Mouse (Mus musculus): Measurements from ENCODE around the gene Trappc12.

Trappc12 gene

DNA sequence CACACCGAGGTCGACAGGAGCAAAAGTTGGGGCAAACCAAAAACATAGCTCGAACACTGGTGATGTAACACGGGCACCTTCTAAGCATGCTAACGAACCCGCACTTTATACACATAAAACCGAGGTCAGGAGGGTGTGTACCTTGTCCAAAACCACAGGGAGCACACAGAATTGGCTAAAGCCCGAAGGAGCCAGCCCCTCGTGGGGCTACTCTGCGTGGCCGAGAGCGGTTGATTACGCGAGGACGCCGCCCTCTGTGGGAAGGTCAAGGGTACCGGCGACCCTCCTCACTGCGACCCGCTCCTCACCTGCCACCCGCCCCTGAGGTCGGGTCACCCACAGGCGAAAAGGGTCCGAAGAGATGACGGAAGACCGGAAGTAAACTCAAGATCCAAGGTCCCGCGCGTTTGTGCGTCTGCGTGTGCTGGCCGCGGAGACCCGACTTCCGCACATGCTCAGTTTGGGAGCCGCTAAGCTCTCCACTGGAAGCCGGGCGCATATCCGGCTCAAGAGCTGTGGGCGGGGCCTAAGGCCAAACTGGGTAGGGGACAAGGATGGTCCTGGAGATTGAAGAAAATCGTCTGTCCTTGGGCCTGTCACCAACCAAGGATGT lies at the start of gene Trappc12:
Gene Trappc12, minus strand, starts transcription at position 452 of the 613 bp plus-strand sequence.
- peak; percentile 74 to 84 for DNase-seq (ENCODE audit: low spot score in 2 of 2)

DNA sequence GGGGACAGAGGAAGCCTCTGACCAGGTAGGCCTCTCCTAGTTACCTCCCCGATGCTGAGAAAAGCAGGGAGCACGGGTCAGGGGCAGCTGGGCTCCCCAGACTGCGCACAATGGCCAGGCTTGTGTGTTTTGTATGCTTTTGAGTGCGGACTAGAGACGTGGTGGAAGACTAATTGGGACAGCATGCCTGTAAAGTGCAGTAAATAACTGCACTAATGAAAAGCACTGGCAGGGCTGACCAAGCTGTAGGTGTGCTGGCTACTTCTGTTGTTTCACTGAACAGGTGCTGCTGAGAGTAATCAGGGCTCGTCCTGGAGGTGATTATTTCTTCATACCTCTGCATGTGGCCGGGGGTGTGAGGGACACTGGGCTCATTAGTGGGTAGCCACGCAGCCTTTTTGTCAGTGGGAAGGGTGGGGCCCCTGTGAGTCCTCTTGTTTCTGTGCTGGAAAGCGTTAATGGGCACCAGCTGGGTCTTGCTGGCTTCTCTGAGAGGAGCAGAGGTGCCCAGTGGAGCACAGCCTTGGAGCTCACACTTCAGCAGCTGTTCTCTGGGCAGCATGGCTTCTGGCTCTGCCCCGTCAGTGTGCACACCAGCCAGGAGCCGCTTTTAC lies 49.6 kb upstream of the Trappc12 start:
- DNase-seq (ENCODE audit: low spot score in 2 of 2) = no peak

GRCm38 (mm10) chr12:28796881-28797420 lies 46.7 kb upstream of the Trappc12 start:
- DNase-seq (ENCODE audit: low spot score in 2 of 2) = no peak

DNA sequence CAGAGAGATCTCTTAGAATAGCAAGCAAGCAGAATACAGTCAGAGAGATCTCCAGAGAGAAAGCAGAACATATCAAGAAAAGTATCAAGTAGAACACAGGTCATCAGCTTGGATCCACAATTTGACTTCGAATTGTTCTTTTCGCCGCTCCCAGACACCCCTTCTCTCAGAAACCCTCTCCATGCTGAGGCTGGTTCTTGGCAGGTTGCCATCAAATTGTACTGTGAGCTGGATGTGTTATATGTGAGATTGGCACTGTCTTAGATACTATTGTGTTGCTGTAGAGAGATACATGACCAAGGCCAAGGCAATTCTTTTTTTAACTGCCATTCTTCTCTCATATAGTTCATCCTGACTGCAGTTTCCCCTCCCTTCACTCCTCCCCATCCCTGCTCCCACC lies 44.8 kb upstream of the Trappc12 start:
- no peak for DNase-seq (ENCODE audit: low spot score in 2 of 2)

DNA sequence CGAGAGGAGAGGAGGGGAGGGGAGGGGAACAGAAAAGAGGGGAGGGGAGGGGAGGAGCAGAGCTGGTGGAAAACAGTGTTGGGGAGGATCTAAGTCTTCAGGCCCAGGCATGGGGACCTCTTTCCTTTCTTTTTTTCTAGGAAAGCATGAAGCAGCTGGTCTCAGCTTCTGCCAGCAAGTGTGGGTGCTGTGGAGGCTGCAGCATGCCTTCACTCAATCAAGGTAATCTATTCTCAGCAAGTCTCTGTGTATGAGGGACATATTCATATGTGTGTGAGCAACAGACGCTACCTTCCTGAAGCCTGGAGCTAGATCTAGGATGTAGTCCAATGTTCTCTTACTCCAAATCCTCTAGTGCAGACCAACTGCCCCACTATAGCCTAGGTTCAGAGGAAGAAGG lies 43.4 kb upstream of the Trappc12 start:
- peak; percentile 63 to 78 for DNase-seq (ENCODE audit: low spot score in 2 of 2)

DNA sequence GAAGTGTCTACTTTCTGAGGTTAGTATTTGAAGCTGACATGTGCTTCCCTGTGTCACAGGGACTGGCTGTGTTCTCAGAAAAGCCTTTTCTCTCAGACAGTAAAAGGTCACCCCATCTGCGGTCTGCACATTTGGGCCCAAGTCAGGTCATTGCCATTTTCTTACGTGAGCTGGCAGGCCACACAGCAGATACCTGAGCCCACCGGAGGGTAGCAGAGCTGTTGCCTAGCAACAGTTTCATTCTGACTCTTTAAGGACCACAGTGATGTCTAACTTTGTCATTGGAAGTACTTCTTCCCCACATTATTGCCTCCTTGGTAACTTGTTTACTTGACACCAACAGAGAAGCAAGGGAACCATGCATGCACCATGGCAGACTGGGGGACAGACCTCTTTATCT lies 42.3 kb upstream of the Trappc12 start:
- no peak for DNase-seq (ENCODE audit: low spot score in 2 of 2)

GRCm38 (mm10) chr12:28786310-28786709 lies 36.0 kb upstream of the Trappc12 start:
- no peak for DNase-seq (ENCODE audit: low spot score in 2 of 2)

DNA sequence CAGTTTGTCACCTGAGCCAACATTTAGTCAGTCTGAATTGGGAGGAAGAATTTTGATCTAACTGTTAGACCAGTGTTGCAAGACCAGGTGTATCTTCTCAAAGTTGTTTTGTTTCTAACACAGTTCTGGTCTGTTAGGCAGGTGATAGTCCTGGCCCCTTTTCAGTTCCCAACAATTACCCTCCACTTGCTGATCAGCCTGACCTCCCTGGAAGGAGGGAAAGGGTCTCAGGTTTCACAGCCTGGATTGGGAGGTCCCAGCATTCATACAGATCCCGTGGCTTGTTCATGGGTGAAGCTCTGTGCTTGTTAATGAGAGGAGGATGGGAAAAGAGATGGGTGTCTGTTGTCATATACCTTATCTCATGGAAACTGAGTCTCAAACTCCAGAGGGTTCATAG lies 35.0 kb upstream of the Trappc12 start:
- DNase-seq (ENCODE audit: low spot score in 2 of 2) = no peak

- no peak for DNase-seq (ENCODE audit: low spot score in 2 of 2)
Measured at GRCm38 (mm10) chr12:28784864-28785263, 34.6 kb upstream of the Trappc12 start.

GRCm38 (mm10) chr12:28784355-28784754 lies 34.1 kb upstream of the Trappc12 start:
- peak; percentile 48 to 64 for DNase-seq (ENCODE audit: low spot score in 2 of 2)

DNA sequence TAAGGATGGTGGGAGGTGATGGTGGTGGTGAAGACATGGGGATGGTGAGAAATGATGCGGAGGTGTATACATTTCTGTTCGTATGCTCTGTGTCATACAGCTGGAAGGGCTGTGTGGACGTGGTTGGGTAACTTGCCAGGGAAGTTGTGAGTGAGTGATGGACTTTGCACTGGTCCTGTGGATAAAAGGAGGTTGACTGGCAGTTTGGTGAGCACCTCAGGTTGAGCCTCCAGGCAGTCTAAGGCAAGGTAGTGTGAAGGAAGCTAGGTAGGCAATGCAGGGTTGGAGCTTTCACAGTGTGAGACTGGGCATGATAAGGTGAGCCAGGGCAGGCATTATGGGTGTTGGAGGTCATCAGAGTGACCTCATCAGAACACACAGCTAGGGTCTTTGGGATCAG lies 32.4 kb upstream of the Trappc12 start:
- no peak for DNase-seq (ENCODE audit: low spot score in 2 of 2)

- no peak for DNase-seq (ENCODE audit: low spot score in 2 of 2)
Measured at GRCm38 (mm10) chr12:28780180-28780579, 29.9 kb upstream of the Trappc12 start.

DNA sequence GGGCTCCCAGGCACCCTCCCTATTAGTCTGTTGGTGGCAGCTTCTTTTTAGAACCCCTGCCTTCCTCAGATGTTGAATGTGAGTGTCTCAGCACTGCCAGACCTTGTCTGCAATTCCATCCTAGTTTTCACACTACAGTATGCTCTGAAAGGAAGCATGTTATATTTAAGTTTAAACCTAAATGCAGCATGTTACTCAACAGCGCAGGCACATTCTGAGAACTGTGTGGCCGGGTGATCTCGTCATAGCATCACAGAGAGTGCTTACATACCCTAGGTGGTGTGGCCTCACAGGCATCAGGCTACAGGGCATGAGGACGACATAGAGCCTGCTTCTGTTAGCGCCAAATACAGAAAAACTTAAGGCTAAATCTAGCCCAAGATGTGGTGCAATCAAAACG lies 25.4 kb upstream of the Trappc12 start:
- peak in 1 of 2 experiments; percentile 54 for DNase-seq (ENCODE audit: low spot score in 2 of 2)

DNA sequence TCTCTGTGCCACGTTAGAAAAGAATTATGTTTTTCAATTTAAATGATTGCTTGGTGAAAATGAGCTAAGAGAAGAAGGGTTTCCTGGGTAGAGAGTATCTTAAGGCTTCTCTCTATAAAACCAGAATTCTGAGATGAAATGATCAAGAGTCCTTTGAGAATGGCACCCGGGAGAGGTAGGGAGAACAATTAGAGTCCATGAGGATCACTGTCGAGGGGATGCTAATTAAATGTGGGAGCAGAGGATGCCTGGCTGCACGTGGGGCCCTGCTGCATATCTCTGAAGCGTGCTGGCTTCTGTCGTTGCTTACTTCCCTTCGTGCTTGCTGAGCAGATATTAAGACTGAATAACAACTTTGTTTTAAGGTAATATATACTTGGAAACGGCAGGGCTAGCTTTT lies 24.8 kb upstream of the Trappc12 start:
- DNase-seq (ENCODE audit: low spot score in 2 of 2) = no peak

- DNase-seq (ENCODE audit: low spot score in 2 of 2) = no peak
Measured at GRCm38 (mm10) chr12:28773815-28774214, 23.5 kb upstream of the Trappc12 start.

DNA sequence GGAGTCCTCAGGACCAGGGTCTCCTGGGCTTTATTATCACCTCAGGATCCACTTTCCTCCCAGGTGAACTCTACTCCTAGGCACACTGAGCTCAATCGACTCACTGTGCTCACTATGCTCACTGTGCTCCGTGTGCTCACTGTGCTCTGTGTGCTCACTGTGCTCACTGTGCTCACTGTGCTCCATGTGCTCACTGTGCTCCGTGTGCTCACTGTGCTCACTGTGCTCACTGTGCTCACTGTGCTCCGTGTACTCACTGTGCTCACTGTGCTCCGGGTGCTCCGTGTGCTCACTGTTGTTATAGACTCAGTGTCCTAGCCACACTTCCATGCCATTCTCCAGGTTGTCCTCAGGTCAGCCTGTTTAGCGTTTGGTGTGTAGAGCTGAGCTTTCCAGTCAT lies 19.7 kb upstream of the Trappc12 start:
- no peak for DNase-seq (ENCODE audit: low spot score in 2 of 2)

DNA sequence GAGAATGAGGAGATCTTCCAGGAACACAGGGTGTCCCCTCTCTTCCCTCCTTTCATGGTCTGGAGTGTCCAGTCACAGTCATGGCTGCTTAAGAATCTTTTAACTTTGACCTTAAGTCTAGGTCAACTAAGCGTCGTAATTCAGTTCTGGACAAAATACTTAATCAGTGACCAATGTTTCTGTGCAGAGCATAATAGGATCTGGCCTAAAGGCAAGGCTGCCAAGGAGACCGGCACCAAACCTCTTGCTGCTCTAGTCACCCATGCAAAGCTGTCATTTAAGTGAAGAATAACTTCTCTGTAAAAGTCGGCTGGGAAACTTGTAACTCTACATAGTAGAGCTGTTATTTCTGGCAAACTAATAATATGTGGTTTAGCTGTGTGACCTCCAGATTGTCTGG lies 5.7 kb upstream of the Trappc12 start:
- DNase-seq (ENCODE audit: low spot score in 2 of 2) = no peak

DNA sequence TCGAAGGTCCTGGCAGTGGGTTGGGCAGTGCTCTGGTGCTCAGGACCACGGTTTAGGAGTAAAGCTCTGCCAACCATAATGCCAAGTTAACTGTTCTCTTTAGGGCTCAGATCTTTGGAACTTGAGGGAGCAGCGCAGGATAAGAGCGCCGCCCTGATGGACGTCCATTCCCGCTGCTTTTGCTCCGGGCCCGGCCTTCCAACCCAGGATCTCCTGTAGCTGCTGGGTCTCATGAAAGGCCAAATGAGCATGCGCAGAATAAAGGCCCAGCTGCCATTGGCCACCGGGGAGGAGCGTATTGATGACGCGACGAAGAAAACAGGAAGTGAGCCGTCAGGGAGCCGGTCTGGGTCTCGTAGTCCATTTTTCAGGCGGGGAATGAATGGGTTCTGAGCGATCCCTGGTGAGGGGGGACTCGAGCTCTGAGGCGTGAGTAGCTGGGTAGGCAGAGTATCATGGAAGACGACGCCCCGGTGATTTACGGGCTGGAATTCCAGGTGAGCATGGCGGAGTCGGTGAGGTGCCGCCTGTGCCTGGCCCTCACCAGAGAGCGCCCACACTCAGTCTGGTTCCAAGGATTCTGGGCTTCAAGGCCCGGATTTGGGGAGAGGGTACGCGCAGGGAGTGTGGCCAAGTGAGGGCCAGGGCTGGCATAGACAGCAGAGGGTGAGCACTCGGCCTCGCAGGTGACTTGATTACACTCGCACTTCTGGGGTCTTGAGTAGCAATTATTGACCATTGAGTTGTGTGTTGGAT lies 1.4 kb upstream of the Trappc12 start, which contains the start of gene Eipr1:
Gene Eipr1, plus strand, starts transcription at position 296 of the 756 bp plus-strand sequence.
- peak; percentile 89 to 90 for DNase-seq (ENCODE audit: low spot score in 2 of 2)

GRCm38 (mm10) chr12:28750876-28751275 lies 604 bp upstream of the Trappc12 start:
- no peak for DNase-seq (ENCODE audit: low spot score in 2 of 2)

DNA sequence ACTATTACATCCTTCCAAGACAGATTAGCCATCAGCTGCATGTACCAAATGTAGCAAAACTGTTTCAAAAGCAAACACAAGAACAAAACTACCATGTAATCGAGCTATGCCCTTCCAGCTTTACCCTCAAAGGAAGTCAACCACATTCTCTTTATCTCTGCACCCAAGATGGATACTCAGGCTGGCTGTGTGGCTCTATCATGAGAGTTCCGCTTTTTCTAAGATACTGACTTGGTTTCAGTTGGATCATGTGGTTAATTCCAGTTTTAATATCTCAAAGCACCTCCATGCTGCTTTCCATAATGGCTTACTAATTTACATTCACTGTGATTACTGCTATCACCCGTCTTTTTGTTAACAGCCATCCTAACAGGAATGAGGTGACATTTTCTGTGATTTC lies 6.9 kb downstream of the Trappc12 start:
- DNase-seq (ENCODE audit: low spot score in 2 of 2) = no peak

GRCm38 (mm10) chr12:28735293-28735692 lies 15.0 kb downstream of the Trappc12 start:
- no peak for DNase-seq (ENCODE audit: low spot score in 2 of 2)

DNA sequence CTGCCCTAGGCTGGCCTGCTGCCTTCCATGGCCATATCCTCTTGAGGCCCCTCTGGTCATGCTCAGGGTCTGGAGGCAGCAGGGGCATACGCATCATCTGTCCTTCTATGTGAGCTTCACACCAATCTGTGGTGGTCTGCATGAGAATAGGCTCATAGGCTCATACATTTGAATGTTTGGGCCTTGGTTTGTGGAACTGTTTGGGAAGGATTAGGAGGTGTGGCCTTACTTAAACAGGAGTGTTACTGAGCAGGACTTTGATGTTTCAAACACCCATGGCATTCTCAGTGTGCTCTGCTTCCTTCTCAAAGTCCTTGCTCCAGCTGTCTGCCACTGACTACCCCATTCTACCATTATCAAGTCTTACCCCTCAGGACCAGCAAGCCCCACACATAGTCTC lies 16.0 kb downstream of the Trappc12 start:
- no peak for DNase-seq (ENCODE audit: low spot score in 2 of 2)
